ENCODE assay signal across 11 mouse cellular contexts in genomic region chr5:107687161-107687560, GRCm38 (mm10). TPM values are rescaled to one million over a fixed set of nuclear protein-coding genes. Genes with fewer than 3 reads are reported as not detected.
DNase-seq lines count a peak whose midpoint lies in the region; ATAC-seq lines count a peak whose summit lies in the region.
"Had no signal": no experiment of that assay in that cellular context is flagged by ENCODE, and none has a peak within 500 bp of the region (broad histone marks: within the 10 kb centered on the region; RNA-seq: fewer than 3 reads in every experiment).

No protein-coding gene starts in this region.

- ATAC-seq in forebrain, embryonic 15.5 days (replicated peaks): 0 out of 2 replicates have a peak, but pooled peaks have one; percentile 8
- ATAC-seq in midbrain, embryonic 11.5 days (ENCODE audit: low FRiP score): no peak
- no peak for ATAC-seq in midbrain, embryonic 13.5 days

- H3K4me2 ChIP-seq in forebrain, embryonic 15.5 days (replicated peaks): no peak overlapping the region
- H3K4me2 ChIP-seq in midbrain, embryonic 11.5 days: no peak overlapping the region
- no peak overlapping the region for H3K4me2 ChIP-seq in midbrain, embryonic 13.5 days (replicated peaks)

- H3K4me3 ChIP-seq in forebrain, embryonic 15.5 days: no peak overlapping the region
- no peak overlapping the region for H3K4me3 ChIP-seq in forebrain, embryonic 10.5 days
- H3K4me3 ChIP-seq in midbrain, embryonic 11.5 days (ENCODE audit: low read depth, low read length): no peak overlapping the region
- no peak overlapping the region for H3K4me3 ChIP-seq in midbrain, embryonic 13.5 days (replicated peaks)

- no peak overlapping the region for H3K9ac ChIP-seq in forebrain, embryonic 15.5 days (replicated peaks)
- no peak overlapping the region for H3K9ac ChIP-seq in midbrain, embryonic 11.5 days (ENCODE audit: low read length)
- H3K9ac ChIP-seq in midbrain, embryonic 13.5 days (replicated peaks): no peak overlapping the region
- H3K9ac ChIP-seq: embryonic facial prominence, embryonic 15.5 days had no signal

- 93% methylated on average over 5 of the region's 5 CpGs for WGBS in forebrain, embryonic 15.5 days
- WGBS in forebrain, embryonic 10.5 days: 94% methylated on average over 5 of the region's 5 CpGs
- 94% methylated on average over 5 of the region's 5 CpGs for WGBS in midbrain, embryonic 11.5 days
- WGBS in midbrain, embryonic 13.5 days: 95% methylated on average over 5 of the region's 5 CpGs

- no peak for DNase-seq in forebrain, embryonic 10.5 days (ENCODE audit: extremely low spot score, low spot score)
- DNase-seq in midbrain, embryonic 11.5 days (ENCODE audit: low spot score, missing footprints): peak; percentile 39
- peak; percentile 22 for DNase-seq in thymus, postnatal 4 days
- no peak for DNase-seq in thymus, adult 18-20 months
- no peak for DNase-seq in testis, postnatal 10 days (ENCODE audit: low spot score)
- DNase-seq: cerebellum, adult 9-10 months had no signal

- peaks cover 9% of the 10 kb centered on the region; the same call in 1 of the 2 replicates for H3K4me1 ChIP-seq in forebrain, embryonic 15.5 days
- H3K4me1 ChIP-seq in forebrain, embryonic 10.5 days: peaks cover 11% of the 10 kb centered on the region
- 0 out of 2 replicates have a peak, but pooled peaks cover 2% of the 10 kb centered on the region for H3K4me1 ChIP-seq in midbrain, embryonic 11.5 days (ENCODE audit: control insufficient read depth, insufficient read depth, low read length)
- H3K4me1 ChIP-seq in midbrain, embryonic 13.5 days (replicated peaks): peaks cover 9% of the 10 kb centered on the region

- H3K36me3 ChIP-seq in forebrain, embryonic 15.5 days: no peaks in the 10 kb centered on the region
- H3K36me3 ChIP-seq in forebrain, embryonic 10.5 days (replicated peaks): no peaks in the 10 kb centered on the region
- no peaks in the 10 kb centered on the region for H3K36me3 ChIP-seq in midbrain, embryonic 11.5 days (ENCODE audit: control insufficient read depth, insufficient read depth, low read length)
- no peaks in the 10 kb centered on the region for H3K36me3 ChIP-seq in midbrain, embryonic 13.5 days
- H3K36me3 ChIP-seq: embryonic facial prominence, embryonic 15.5 days had no signal

- no peak overlapping the region for H3K27ac ChIP-seq in forebrain, embryonic 15.5 days (replicated peaks)
- no peak overlapping the region for H3K27ac ChIP-seq in forebrain, embryonic 10.5 days
- H3K27ac ChIP-seq in midbrain, embryonic 11.5 days (ENCODE audit: low read depth, low read length): no peak overlapping the region
- H3K27ac ChIP-seq in midbrain, embryonic 13.5 days: no peak overlapping the region
- H3K27ac ChIP-seq: gastrocnemius, adult 2 months; kidney, postnatal 0 days had no signal

- H3K27me3 ChIP-seq in forebrain, embryonic 15.5 days: peaks cover 7% of the 10 kb centered on the region; the same call in 1 of the 2 replicates
- H3K27me3 ChIP-seq in forebrain, embryonic 10.5 days (ENCODE audit: poor library complexity, severe bottlenecking): peaks cover 45% of the 10 kb centered on the region
- H3K27me3 ChIP-seq in midbrain, embryonic 11.5 days (ENCODE audit: control insufficient read depth, insufficient read depth, low read length): peaks cover 3% of the 10 kb centered on the region
- peaks cover 21% of the 10 kb centered on the region; the same call in 1 of the 2 replicates for H3K27me3 ChIP-seq in midbrain, embryonic 13.5 days

- no peaks in the 10 kb centered on the region for H3K9me3 ChIP-seq in forebrain, embryonic 15.5 days
- peaks cover 5% of the 10 kb centered on the region; the same call in 1 of the 2 replicates for H3K9me3 ChIP-seq in forebrain, embryonic 10.5 days
- H3K9me3 ChIP-seq in midbrain, embryonic 11.5 days (ENCODE audit: control insufficient read depth, low read length): no peaks in the 10 kb centered on the region
- H3K9me3 ChIP-seq in midbrain, embryonic 13.5 days: no peaks in the 10 kb centered on the region
- H3K9me3 ChIP-seq: embryonic facial prominence, embryonic 15.5 days had no signal

RNA-seq across cellular contexts. Expression of gene Gfi1, which starts 38.7 kb away (rescaled TPM):
- not detected in 2 replicates for polyA plus RNA-seq in forebrain, embryonic 15.5 days (2015; fragmentation: Nextera tagmentation; extraction: Ambion mirVana)
- polyA plus RNA-seq in forebrain, embryonic 10.5 days (2016; fragmentation: Nextera tagmentation; extraction: Ambion mirVana): not detected in 2 replicates
- polyA plus RNA-seq in midbrain, embryonic 11.5 days (2014; fragmentation: Nextera tagmentation; extraction: Ambion mirVana): not detected in 2 replicates
- polyA plus RNA-seq in midbrain, embryonic 13.5 days (2015; fragmentation: Nextera tagmentation; extraction: Ambion mirVana): not detected in 2 replicates
- polyA plus RNA-seq: kidney, postnatal 0 days had no signal

Comparison
In these comparisons a context has a peak if more than half of its experiments do, and no peak if none do; other contexts are left out.
1. DNase-seq: peak in midbrain, embryonic 11.5 days (single experiment) and thymus, postnatal 4 days (single experiment); none in forebrain, embryonic 10.5 days (single experiment), thymus, adult 18-20 months (0 of 2) and testis, postnatal 10 days (single experiment).